Mouse (Mus musculus) intestine, embryonic 14.5 days (tissue): ENCODE data around the gene Zfp941. TPM values are rescaled to one million over a fixed set of nuclear protein-coding genes. Genes with fewer than 3 reads are reported as not detected.
"Not testable (repeated sequence)": the region's sequence is repeated elsewhere in the genome, so short reads cannot be mapped to it uniquely, and the experiment has no call there.

Source experiments
- ATAC-seq: fragments of 200-750 bp; cut with Nextera tagmentation; replicated peaks from 2 replicates; pipeline ENCODE4 v1.8.0; 2017; ENCODE audit warnings: low read depth, moderate number of reproducible peaks, moderate TSS enrichment, moderate library complexity; ENCODE audit not compliant: low FRiP score, low TSS enrichment
- DNase-seq: peaks from one replicate; pipeline ENCODE4 v3.0.0-alpha.2; 2018; ENCODE audit warnings: low spot score
- H3K27ac ChIP-seq: fragments of 300-500 bp; sonication (generic); 2 replicates; pipeline ENCODE4 v1.5.1; 2014; ENCODE audit warnings: low read depth, mild to moderate bottlenecking, control low read depth
- H3K27me3 ChIP-seq: fragments of 300-500 bp; sonication (generic); replicated peaks from 2 replicates; pipeline ENCODE4 v1.6.1; 2014; ENCODE audit warnings: low read length, control low read depth; ENCODE audit not compliant: control insufficient read depth, insufficient read depth
- H3K36me3 ChIP-seq: fragments of 300-500 bp; sonication (generic); 2 replicates; pipeline ENCODE4 v1.6.1; 2014; ENCODE audit warnings: low read length, control low read depth; ENCODE audit not compliant: control insufficient read depth, insufficient read depth
- H3K4me1 ChIP-seq: fragments of 300-500 bp; sonication (generic); replicated peaks from 2 replicates; pipeline ENCODE4 v1.6.1; 2014; ENCODE audit warnings: low read length, control low read depth, mixed read lengths; ENCODE audit not compliant: control insufficient read depth, insufficient read depth
- H3K4me2 ChIP-seq: fragments of 300-500 bp; sonication (generic); 2 replicates; pipeline ENCODE4 v1.6.1; 2014; ENCODE audit warnings: low read length
- H3K4me3 ChIP-seq: fragments of 300-500 bp; sonication (generic); 2 replicates; pipeline ENCODE4 v1.5.1; 2014; ENCODE audit warnings: low read depth, low read length, control low read depth, mixed read lengths
- H3K9ac ChIP-seq: fragments of 300-500 bp; sonication (generic); 2 replicates; pipeline ENCODE4 v1.6.1; 2014; ENCODE audit warnings: mild to moderate bottlenecking, low read length
- H3K9me3 ChIP-seq: fragments of 300-500 bp; sonication (generic); 2 replicates; pipeline ENCODE4 v1.6.1; 2016; ENCODE audit warnings: low read length, control low read depth; ENCODE audit not compliant: control insufficient read depth
- WGBS: fragments of 180-500 bp; shearing (Covaris S2); extraction: QIAGEN DNeasy Blood & Tissue Kit; methylation state at CpG from one replicate; pipeline ENCODE4 v1.1.7; 2014; 5-methylcytosine and 5-hydroxymethylcytosine counted together
- polyA plus RNA-seq: library from polyadenylated mRNA; unstranded; fragments of >200 nt; fragmentation: Nextera tagmentation; extraction: Ambion mirVana; gene quantifications from 2 replicates; pipeline ENCODE4 v1.2.1, GENCODE M21; 2014

The Zfp941 gene
- polyA plus RNA-seq, 1 experiment from 2014 or later = 2.8 TPM

GRCm38 (mm10) chr7:140780548-140780947, 41.4 kb downstream of the Zfp941 start:
- no peaks in the 10 kb centered on the region for H3K36me3 ChIP-seq
- H3K9ac ChIP-seq = no peak overlapping the region
- WGBS = 83% methylated on average over 4 of the region's 4 CpGs
- H3K4me3 ChIP-seq = no peak overlapping the region
- no peaks in the 10 kb centered on the region for H3K27me3 ChIP-seq
- H3K27ac ChIP-seq = no peak overlapping the region
- no peak overlapping the region for H3K4me2 ChIP-seq
- ATAC-seq (no peak), DNase-seq (no peak)
- no peaks in the 10 kb centered on the region for H3K9me3 ChIP-seq
- H3K4me1 ChIP-seq = no peaks in the 10 kb centered on the region

GRCm38 (mm10) chr7:140765888-140766739, 55.9 kb downstream of the Zfp941 start:
- no peak overlapping the region for H3K27ac ChIP-seq
- DNase-seq = no peak
- WGBS = 68% methylated on average over 12 of the region's 12 CpGs

GRCm38 (mm10) chr7:140765391-140765790, 56.6 kb downstream of the Zfp941 start:
- not testable (repeated sequence) for H3K27ac ChIP-seq, DNase-seq, H3K4me2 ChIP-seq, H3K4me1 ChIP-seq, H3K9me3 ChIP-seq, ATAC-seq, H3K4me3 ChIP-seq, H3K27me3 ChIP-seq, H3K36me3 ChIP-seq, H3K9ac ChIP-seq
- WGBS = 76% methylated on average over 1 of the region's 1 CpGs

More at GRCm38 (mm10) chr7:140765888-140766739, 55.9 kb downstream of the Zfp941 start:
- Histone ChIP-seq H3K9me3 (no peaks in the 10 kb centered on the region), H3K4me2 (no peak overlapping the region), H3K4me3 (no peak overlapping the region), H3K9ac (no peak overlapping the region), H3K36me3 (no peaks in the 10 kb centered on the region), H3K4me1 (no peaks in the 10 kb centered on the region), H3K27me3 (no peaks in the 10 kb centered on the region)
- ATAC-seq = no peak

- no peak for DNase-seq
- Histone ChIP-seq H3K36me3 (no peaks in the 10 kb centered on the region), H3K4me3 (no peak within 1 kb of the TSS), H3K9me3 (no peaks in the 10 kb centered on the region), H3K27me3 (no peaks in the 10 kb centered on the region), H3K4me2 (no peak within 1 kb of the TSS), H3K4me1 (no peaks in the 10 kb centered on the region), H3K27ac (no peak within 1 kb of the TSS), H3K9ac (no peak within 1 kb of the TSS)
- 85% methylated on average over 7 of the region's 7 CpGs for WGBS
- no peak for ATAC-seq
Measured at GRCm38 (mm10) chr7:140763447-140764020, 58.4 kb downstream of the Zfp941 start, which contains the start of gene Cyp2e1. TSS of gene Cyp2e1 (plus strand) at chr7:140763739.

- H3K9me3 ChIP-seq = no peaks in the 10 kb centered on the region
- no peak overlapping the region for H3K27ac ChIP-seq
- H3K4me3 ChIP-seq = no peak overlapping the region
- no peaks in the 10 kb centered on the region for H3K36me3 ChIP-seq
- DNase-seq = no peak
- H3K4me2 ChIP-seq = no peak overlapping the region
- no peaks in the 10 kb centered on the region for H3K4me1 ChIP-seq
- ATAC-seq = no peak
- H3K9ac ChIP-seq = no peak overlapping the region
- H3K27me3 ChIP-seq = no peaks in the 10 kb centered on the region
Measured at GRCm38 (mm10) chr7:140760647-140761046, 61.3 kb downstream of the Zfp941 start.

Other genes starting within 250 kb of the Zfp941 start
- not detected in 2 replicates for gene Olfr46, start 220.9 kb downstream of the Zfp941 start, polyA plus RNA-seq
- not detected in 2 replicates for gene Olfr61, start 193.2 kb downstream of the Zfp941 start, polyA plus RNA-seq
- gene Olfr53, start 175.7 kb downstream of the Zfp941 start, polyA plus RNA-seq = not detected in 2 replicates
- gene Olfr539, start 162.2 kb downstream of the Zfp941 start, polyA plus RNA-seq = not detected in 2 replicates
- gene Olfr45, start 140.2 kb downstream of the Zfp941 start, polyA plus RNA-seq = not detected in 2 replicates
- not detected in 2 replicates for gene Olfr541, start 124.9 kb downstream of the Zfp941 start, polyA plus RNA-seq
- gene Cyp2e1, start 58.4 kb downstream of the Zfp941 start, polyA plus RNA-seq = not detected in 2 replicates
- 0.30 and 0.45 TPM in 2 replicates for gene Syce1, start 34.3 kb downstream of the Zfp941 start, polyA plus RNA-seq
- 1.3 and 3.2 TPM in 2 replicates for gene Urah, start 12.8 kb upstream of the Zfp941 start, polyA plus RNA-seq
- gene Scgb1c1, start 23.4 kb upstream of the Zfp941 start, polyA plus RNA-seq = not detected in 2 replicates
- not detected in 2 replicates for gene Odf3, start 25.6 kb upstream of the Zfp941 start, polyA plus RNA-seq
- gene Gm45785, start 34.2 kb upstream of the Zfp941 start, polyA plus RNA-seq = not detected in 2 replicates
- gene Ric8a, start 34.8 kb upstream of the Zfp941 start, polyA plus RNA-seq = 64.9 and 82.6 TPM in 2 replicates
- gene Bet1l, start 35.4 kb upstream of the Zfp941 start, polyA plus RNA-seq = 42.3 and 43.7 TPM in 2 replicates
- gene Psmd13, start 59.8 kb upstream of the Zfp941 start, polyA plus RNA-seq = 151 and 154 TPM in 2 replicates
- gene Sirt3, start 60.1 kb upstream of the Zfp941 start, polyA plus RNA-seq = 24.7 and 25.3 TPM in 2 replicates
- gene Cox8b, start 78.3 kb upstream of the Zfp941 start, polyA plus RNA-seq = 0.62 and 0.83 TPM in 2 replicates
- gene Nlrp6, start 98.7 kb upstream of the Zfp941 start, polyA plus RNA-seq = 12.5 and 18.4 TPM in 2 replicates
- 26.9 and 29.2 TPM in 2 replicates for gene Pgghg, start 119.2 kb upstream of the Zfp941 start, polyA plus RNA-seq
- 0.94 and 2.3 TPM in 2 replicates for gene Ifitm5, start 128.1 kb upstream of the Zfp941 start, polyA plus RNA-seq
- gene Gm45717, start 133.8 kb upstream of the Zfp941 start, polyA plus RNA-seq = 0.81 TPM in 1 of 2 replicates, not detected in the other
- 1,598 and 1,676 TPM in 2 replicates for gene Ifitm2, start 133.8 kb upstream of the Zfp941 start, polyA plus RNA-seq
- 198 and 221 TPM in 2 replicates for gene Ifitm1, start 145.0 kb upstream of the Zfp941 start, polyA plus RNA-seq
- gene Ifitm3, start 188.6 kb upstream of the Zfp941 start, polyA plus RNA-seq = 295 and 303 TPM in 2 replicates
- gene Ifitm6, start 195.7 kb upstream of the Zfp941 start, polyA plus RNA-seq = 0.78 and 1.2 TPM in 2 replicates
- gene Gm17387, start 207.0 kb upstream of the Zfp941 start, polyA plus RNA-seq = not detected in 2 replicates
- 9.2 and 13.6 TPM in 2 replicates for gene B4galnt4, start 238.9 kb upstream of the Zfp941 start, polyA plus RNA-seq